Mouse (Mus musculus) liver, postnatal 0 days (tissue): Measurements from ENCODE around the gene Lpcat3. TPM values are rescaled to one million over a fixed set of nuclear protein-coding genes. Genes with fewer than 3 reads are reported as not detected.

Experiments used
- ATAC-seq: fragments of 200-750 bp; cut with Nextera tagmentation; 2 replicates; pipeline ENCODE4 v1.8.0; 2017; ENCODE audit warnings: mild to moderate bottlenecking, moderate library complexity
- DNase-seq: peaks from one replicate; pipeline ENCODE4 v3.0.0-alpha.2; 2016
- H3K27ac ChIP-seq: fragments of 300-500 bp; sonication (generic); 2 replicates; pipeline ENCODE4 v1.5.1; 2014; ENCODE audit warnings: antibody characterized with exemption, moderate library complexity, mild to moderate bottlenecking, low read depth
- H3K27me3 ChIP-seq: fragments of 300-500 bp; sonication (generic); 2 replicates; pipeline ENCODE4 v1.6.1; 2014; ENCODE audit warnings: low read length, control low read depth, mixed read lengths; ENCODE audit not compliant: insufficient read depth
- H3K36me3 ChIP-seq: fragments of 300-500 bp; sonication (generic); replicated peaks from 2 replicates; pipeline ENCODE4 v1.6.1; 2014; ENCODE audit warnings: mild to moderate bottlenecking, control low read depth, low read length, moderate library complexity, mixed read lengths; ENCODE audit not compliant: insufficient read depth
- H3K4me1 ChIP-seq: fragments of 300-500 bp; sonication (generic); 2 replicates; pipeline ENCODE4 v1.6.1; 2014; ENCODE audit warnings: antibody characterized with exemption, mild to moderate bottlenecking, control low read depth; ENCODE audit not compliant: insufficient read depth
- H3K4me2 ChIP-seq: fragments of 300-500 bp; sonication (generic); 2 replicates; pipeline ENCODE4 v1.6.1; 2014; ENCODE audit warnings: low read depth, mild to moderate bottlenecking, low read length, moderate library complexity, mixed read lengths
- H3K4me3 ChIP-seq: fragments of 300-500 bp; sonication (generic); 2 replicates; pipeline ENCODE4 v1.5.1; 2014; ENCODE audit warnings: low read depth, low read length
- H3K9ac ChIP-seq: fragments of 300-500 bp; sonication (generic); replicated peaks from 2 replicates; pipeline ENCODE4 v1.6.1; 2014; ENCODE audit warnings: mild to moderate bottlenecking, moderate library complexity
- H3K9me3 ChIP-seq: fragments of 300-500 bp; sonication (generic); 2 replicates; pipeline ENCODE4 v1.6.1; 2016; ENCODE audit warnings: mild to moderate bottlenecking, control low read depth, low read length, mixed read lengths
- CTCF ChIP-seq: sonication (generic); IDR thresholded peaks from 2 replicates; pipeline ENCODE4 v1.5.1; 2016; ENCODE audit warnings: antibody characterized with exemption, low read depth
- EP300 ChIP-seq: IDR thresholded peaks from 2 replicates; pipeline ENCODE4 v1.6.1; 2016; ENCODE audit warnings: antibody characterized with exemption, low read depth, mild to moderate bottlenecking
- WGBS: fragments of 180-500 bp; shearing (Covaris S2); extraction: QIAGEN DNeasy Blood & Tissue Kit; methylation state at CpG from one replicate; pipeline ENCODE4 v1.1.7; 2014; ENCODE audit not compliant: insufficient replicate concordance; 5-methylcytosine and 5-hydroxymethylcytosine counted together
- polyA plus RNA-seq: library from polyadenylated mRNA; unstranded; fragments of >200 nt; fragmentation: Nextera tagmentation; extraction: Ambion mirVana; gene quantifications from 2 replicates; pipeline ENCODE4 v1.2.1, GENCODE M21; 2015

The Lpcat3 gene
- polyA plus RNA-seq, 1 experiment from 2014 or later: 68.7 TPM

GRCm38 (mm10) chr6:124693243-124693981, 30.6 kb downstream of the Lpcat3 start:
- Histone ChIP-seq H3K36me3 (peaks cover 6% of the 10 kb centered on the region), H3K27ac (peak overlapping the region; percentile 77), H3K9me3 (no peaks in the 10 kb centered on the region), H3K4me2 (no peak overlapping the region), H3K4me3 (no peak overlapping the region), H3K27me3 (no peaks in the 10 kb centered on the region), H3K4me1 (peaks cover 25% of the 10 kb centered on the region), H3K9ac (0 out of 2 replicates have a peak overlapping the region, but pooled peaks have one; percentile 36)
- WGBS: 69% methylated on average over 15 of the region's 15 CpGs
- DNase-seq (no peak), ATAC-seq (no peak)
- TF ChIP-seq CTCF: no peak
- no peak for TF ChIP-seq EP300

GRCm38 (mm10) chr6:124694166-124694955, 31.5 kb downstream of the Lpcat3 start:
- no peaks in the 10 kb centered on the region for H3K27me3 ChIP-seq
- H3K4me3 ChIP-seq: no peak overlapping the region
- H3K9ac ChIP-seq: 0 out of 2 replicates have a peak overlapping the region, but pooled peaks have one; percentile 36
- no peak overlapping the region for H3K4me2 ChIP-seq
- TF ChIP-seq CTCF (no peak), EP300 (no peak)
- ATAC-seq (peak; percentile 71), DNase-seq (peak; percentile 77)
- peaks cover 21% of the 10 kb centered on the region for H3K4me1 ChIP-seq
- peaks cover 16% of the 10 kb centered on the region for H3K36me3 ChIP-seq
- H3K27ac ChIP-seq: peak overlapping the region; percentile 77
- no peaks in the 10 kb centered on the region for H3K9me3 ChIP-seq
- 77% methylated on average over 15 of the region's 15 CpGs for WGBS

GRCm38 (mm10) chr6:124696441-124697150, 33.8 kb downstream of the Lpcat3 start:
- 83% methylated on average over 7 of the region's 7 CpGs for WGBS
- no peak for ATAC-seq
- Histone ChIP-seq H3K9ac (no peak overlapping the region), H3K9me3 (no peaks in the 10 kb centered on the region), H3K27me3 (no peaks in the 10 kb centered on the region), H3K36me3 (peaks cover 28% of the 10 kb centered on the region), H3K4me3 (no peak overlapping the region), H3K4me2 (no peak overlapping the region), H3K4me1 (peaks cover 22% of the 10 kb centered on the region), H3K27ac (no peak overlapping the region)
- DNase-seq: no peak
- TF ChIP-seq CTCF (no peak), EP300 (no peak)

GRCm38 (mm10) chr6:124698751-124699150, 35.9 kb downstream of the Lpcat3 start:
- no peak overlapping the region for H3K9ac ChIP-seq
- no peaks in the 10 kb centered on the region for H3K9me3 ChIP-seq
- TF ChIP-seq EP300 (no peak), CTCF (no peak)
- peak overlapping the region; percentile 82 for H3K27ac ChIP-seq
- DNase-seq (no peak), ATAC-seq (no peak)
- no peaks in the 10 kb centered on the region for H3K27me3 ChIP-seq
- H3K4me1 ChIP-seq: peaks cover 13% of the 10 kb centered on the region
- H3K4me3 ChIP-seq: no peak overlapping the region
- peaks cover 49% of the 10 kb centered on the region for H3K36me3 ChIP-seq
- H3K4me2 ChIP-seq: no peak overlapping the region
- 72% methylated on average over 6 of the region's 6 CpGs for WGBS

GRCm38 (mm10) chr6:124699366-124699765, 36.5 kb downstream of the Lpcat3 start:
- Histone ChIP-seq H3K36me3 (peaks cover 55% of the 10 kb centered on the region), H3K27ac (peak overlapping the region; percentile 82), H3K27me3 (no peaks in the 10 kb centered on the region), H3K4me3 (no peak overlapping the region), H3K4me1 (peaks cover 13% of the 10 kb centered on the region), H3K4me2 (no peak overlapping the region), H3K9ac (peak overlapping the region; percentile 21; the same call in 1 of the 2 replicates), H3K9me3 (no peaks in the 10 kb centered on the region)
- TF ChIP-seq CTCF (no peak), EP300 (no peak)
- WGBS: 79% methylated on average over 4 of the region's 4 CpGs
- no peak for ATAC-seq
- no peak for DNase-seq
